Mouse (Mus musculus): ENCODE results near the gene Scand1.

GRCm38 (mm10) chr2:156286733-156287132 lies 25.8 kb downstream of the Scand1 start:
- TF ChIP-seq CTCF (IDR thresholded peaks at IDR 0.05; ENCODE audit: borderline replicate concordance, insufficient read depth, low read depth, low read length) (no peak), POLR2A (IDR thresholded peaks at IDR 0.05; ENCODE audit: borderline replicate concordance, insufficient read depth, low read length) (no peak)

Measured in cerebellum, adult 2 months (tissue).